Mouse (Mus musculus) myocyte (in vitro differentiated cells): ENCODE results near the gene Dnaic1. TPM values are rescaled to one million over a fixed set of nuclear protein-coding genes. Genes with fewer than 3 reads are reported as not detected.

Experiments used
- H3K27me3 ChIP-seq: one replicate; pipeline ENCODE4 v1.6.1; 2011; ENCODE audit not compliant: control insufficient read depth, insufficient read depth, insufficient read length
- H3K36me3 ChIP-seq: one replicate; pipeline ENCODE4 v1.6.1; 2011; ENCODE audit not compliant: control insufficient read depth, insufficient read depth
- H3K4me2 ChIP-seq: one replicate; pipeline ENCODE4 v1.6.1; 2011; ENCODE audit warnings: low read depth, control low read depth
- H3K4me3 ChIP-seq: one replicate; pipeline ENCODE4 v1.5.1; 2011; ENCODE audit warnings: mild to moderate bottlenecking, control low read depth, moderate library complexity
- H3K79me2 ChIP-seq: one replicate; pipeline ENCODE4 v1.6.1; 2011; ENCODE audit not compliant: control insufficient read depth, insufficient read depth
- H3ac ChIP-seq: one replicate; pipeline ENCODE4 v1.6.1; 2011; ENCODE audit not compliant: control insufficient read depth, insufficient read length
- CEBPB ChIP-seq: IDR thresholded peaks from 2 replicates; pipeline ENCODE4 v1.6.1; 2011; ENCODE audit warnings: mild to moderate bottlenecking, moderate library complexity; ENCODE audit not compliant: poor library complexity, insufficient read depth, severe bottlenecking
- E2F4 ChIP-seq: IDR thresholded peaks from one replicate; pipeline ENCODE4 v1.6.1; 2011; ENCODE audit warnings: mild to moderate bottlenecking, control low read depth, moderate library complexity; ENCODE audit not compliant: insufficient read depth
- MAX ChIP-seq: IDR thresholded peaks from one replicate; pipeline ENCODE4 v1.6.1; 2011; ENCODE audit warnings: low read depth, mild to moderate bottlenecking, control low read depth
- MYOD1 ChIP-seq, 3 experiments: IDR thresholded peaks; one replicate each; pipeline ENCODE4 v1.6.1; 2011; ENCODE audit warnings: control low read depth in 2 of 3, low read depth in 2 of 3, mild to moderate bottlenecking in 2 of 3, moderate library complexity in 1 of 3; ENCODE audit not compliant: insufficient read length in 2 of 3, control insufficient read depth in 1 of 3
- MYOG ChIP-seq, 3 experiments: IDR thresholded peaks; one replicate each; pipeline ENCODE4 v1.6.1; 2011; ENCODE audit warnings: control low read depth in 2 of 3, low read depth in 2 of 3, mild to moderate bottlenecking in 2 of 3; ENCODE audit not compliant: insufficient read length in 2 of 3, control insufficient read depth in 1 of 3, insufficient read depth in 1 of 3
- POLR2A ChIP-seq: IDR thresholded peaks from one replicate; pipeline ENCODE4 v1.6.1; 2011; ENCODE audit warnings: low read depth, mild to moderate bottlenecking, control low read depth, moderate library complexity; ENCODE audit not compliant: insufficient read length
- POLR2AphosphoS2 ChIP-seq: IDR thresholded peaks from one replicate; pipeline ENCODE4 v1.6.1; 2011; ENCODE audit warnings: low read depth, control low read depth; ENCODE audit not compliant: insufficient read length
- REST ChIP-seq: IDR thresholded peaks from one replicate; pipeline ENCODE4 v1.6.1; 2011; ENCODE audit warnings: mild to moderate bottlenecking, control low read depth, moderate library complexity; ENCODE audit not compliant: insufficient read depth, insufficient read length
- SRF ChIP-seq: IDR thresholded peaks from one replicate; pipeline ENCODE4 v1.6.1; 2011; ENCODE audit warnings: low read depth; ENCODE audit not compliant: control insufficient read depth, insufficient read length
- TCF12 ChIP-seq: IDR thresholded peaks from one replicate; pipeline ENCODE4 v1.6.1; 2011; ENCODE audit warnings: mild to moderate bottlenecking, control low read depth; ENCODE audit not compliant: poor library complexity, insufficient read depth, severe bottlenecking
- TCF3 ChIP-seq: IDR thresholded peaks from one replicate; pipeline ENCODE4 v1.6.1; 2011; ENCODE audit warnings: low read depth, control low read depth; ENCODE audit not compliant: insufficient read length
- USF1 ChIP-seq: IDR thresholded peaks from one replicate; pipeline ENCODE4 v1.6.1; 2011; ENCODE audit warnings: low read depth, mild to moderate bottlenecking, control low read depth, moderate library complexity
- polyA plus RNA-seq: library from polyadenylated mRNA; unstranded; fragments of >200 nt; fragmentation: generic; extraction: Trizol; gene quantifications from one replicate; pipeline ENCODE4 v1.2.1, GENCODE M21; 2012; ENCODE audit warnings: missing spikeins

Dnaic1 gene
- polyA plus RNA-seq, 1 experiment = 0.08 TPM

DNA sequence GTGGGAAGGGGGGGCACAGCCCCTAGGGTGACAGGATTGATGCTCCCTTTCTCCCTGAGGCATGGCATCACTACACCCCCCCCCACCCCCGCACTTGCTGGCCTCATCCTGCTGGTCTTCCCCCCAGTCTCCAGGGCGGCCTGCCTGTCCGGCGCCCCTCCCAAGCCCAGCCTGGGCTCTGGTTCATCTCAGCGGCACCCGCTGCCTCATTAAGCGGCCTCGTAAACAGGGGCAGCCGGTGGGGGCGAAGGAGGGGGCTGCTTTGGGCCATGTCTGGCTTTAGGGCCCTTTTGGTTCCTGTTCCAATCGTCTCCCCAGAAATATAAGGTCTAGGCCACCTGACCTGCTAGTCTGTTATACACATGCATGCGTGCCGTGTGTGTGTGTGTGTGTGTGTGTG lies 90.0 kb downstream of the Dnaic1 start:
- no peaks in the 10 kb centered on the region for H3K79me2 ChIP-seq
- peaks cover 13% of the 10 kb centered on the region for H3K27me3 ChIP-seq
- no peak overlapping the region for H3K4me3 ChIP-seq

DNA sequence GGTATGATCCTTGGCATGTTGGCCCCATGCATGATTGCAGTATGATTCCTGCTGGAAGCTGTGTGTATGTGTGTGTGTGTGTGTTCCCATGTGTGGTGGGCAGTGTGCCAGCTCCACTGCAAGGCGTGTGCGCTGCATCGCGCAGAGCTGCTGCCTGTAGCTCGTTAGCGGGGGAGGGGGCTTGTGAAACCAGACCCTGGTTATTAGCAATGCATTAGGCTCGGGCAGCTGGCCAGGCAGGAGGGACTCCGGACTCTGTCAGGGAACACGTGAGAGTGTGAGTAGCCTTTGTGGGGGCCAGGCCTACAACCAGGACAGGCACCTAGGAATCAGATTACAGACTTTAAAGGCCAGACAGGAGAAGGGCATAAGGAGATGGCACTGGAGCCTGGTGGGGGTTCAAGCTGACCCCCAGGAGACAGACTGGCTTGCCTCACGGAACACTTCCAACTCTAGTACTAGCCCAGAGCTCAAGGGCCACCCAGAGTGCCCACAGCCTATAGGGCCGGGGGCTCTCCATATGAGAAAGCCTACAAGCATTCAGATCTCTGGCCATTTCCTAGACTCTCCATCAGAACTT lies 91.4 kb downstream of the Dnaic1 start:
- no peak overlapping the region for H3K4me3 ChIP-seq
- H3K4me2 ChIP-seq = no peak overlapping the region
- no peaks in the 10 kb centered on the region for H3K79me2 ChIP-seq
- no peak for TF ChIP-seq MYOD1 (IDR thresholded peaks at IDR 0.05; ENCODE audit: control insufficient read depth in 1 of 3, insufficient read length in 2 of 3, low read depth in 2 of 3)
- no peak for TF ChIP-seq TCF3
- TF ChIP-seq USF1 = no peak
- TF ChIP-seq CEBPB = no peak
- TF ChIP-seq SRF = no peak
- TF ChIP-seq TCF12 = no peak
- TF ChIP-seq REST = no peak
- TF ChIP-seq MAX = no peak
- no peak for TF ChIP-seq POLR2AphosphoS2
- TF ChIP-seq E2F4 = no peak
- H3K27me3 ChIP-seq = peaks cover 13% of the 10 kb centered on the region
- no peak overlapping the region for H3ac ChIP-seq
- no peaks in the 10 kb centered on the region for H3K36me3 ChIP-seq

More for the DNA sequence above, 90.0 kb downstream of the Dnaic1 start:
- TF ChIP-seq POLR2AphosphoS2 (no peak), USF1 (no peak), TCF12 (no peak), MAX (no peak), E2F4 (no peak), REST (no peak), TCF3 (no peak), POLR2A (no peak), SRF (no peak), CEBPB (no peak), MYOG (IDR thresholded peaks at IDR 0.05; ENCODE audit: control insufficient read depth in 1 of 3, insufficient read depth in 1 of 3, insufficient read length in 2 of 3, low read depth in 2 of 3) (no peak), MYOD1 (IDR thresholded peaks at IDR 0.05; ENCODE audit: control insufficient read depth in 1 of 3, insufficient read length in 2 of 3, low read depth in 2 of 3) (no peak)
- Histone ChIP-seq H3K36me3 (no peaks in the 10 kb centered on the region), H3ac (no peak overlapping the region), H3K4me2 (no peak overlapping the region)

DNA sequence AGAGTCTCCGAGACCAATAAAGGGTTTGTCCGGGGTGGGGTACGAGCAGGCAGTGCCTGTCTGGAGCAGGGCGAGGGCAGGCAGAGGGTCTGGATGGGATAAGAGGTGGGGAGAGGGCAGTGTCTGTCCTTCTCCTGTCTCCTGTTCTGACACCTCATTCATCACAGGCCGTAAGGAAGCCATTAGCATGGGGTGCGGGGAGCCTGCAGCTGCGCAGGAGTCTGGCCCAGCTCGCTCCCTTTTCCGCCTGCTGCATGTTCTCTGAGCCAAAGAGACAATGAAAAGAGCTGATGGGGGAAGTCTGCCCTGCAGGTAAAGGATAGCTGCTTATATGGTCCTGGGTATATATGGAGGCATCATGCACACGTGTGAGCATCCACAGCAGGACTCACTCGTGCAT lies 93.1 kb downstream of the Dnaic1 start:
- Histone ChIP-seq H3K79me2 (no peaks in the 10 kb centered on the region), H3K4me3 (no peak overlapping the region), H3K4me2 (no peak overlapping the region), H3K36me3 (no peaks in the 10 kb centered on the region), H3ac (no peak overlapping the region), H3K27me3 (peaks cover 5% of the 10 kb centered on the region)
- TF ChIP-seq USF1 (no peak), REST (no peak), MAX (no peak), POLR2AphosphoS2 (no peak), E2F4 (no peak), SRF (no peak), MYOD1 (IDR thresholded peaks at IDR 0.05; ENCODE audit: control insufficient read depth in 1 of 3, insufficient read length in 2 of 3, low read depth in 2 of 3) (no peak), TCF12 (no peak), CEBPB (no peak), MYOG (IDR thresholded peaks at IDR 0.05; ENCODE audit: control insufficient read depth in 1 of 3, insufficient read depth in 1 of 3, insufficient read length in 2 of 3, low read depth in 2 of 3) (no peak), POLR2A (no peak), TCF3 (no peak)

DNA sequence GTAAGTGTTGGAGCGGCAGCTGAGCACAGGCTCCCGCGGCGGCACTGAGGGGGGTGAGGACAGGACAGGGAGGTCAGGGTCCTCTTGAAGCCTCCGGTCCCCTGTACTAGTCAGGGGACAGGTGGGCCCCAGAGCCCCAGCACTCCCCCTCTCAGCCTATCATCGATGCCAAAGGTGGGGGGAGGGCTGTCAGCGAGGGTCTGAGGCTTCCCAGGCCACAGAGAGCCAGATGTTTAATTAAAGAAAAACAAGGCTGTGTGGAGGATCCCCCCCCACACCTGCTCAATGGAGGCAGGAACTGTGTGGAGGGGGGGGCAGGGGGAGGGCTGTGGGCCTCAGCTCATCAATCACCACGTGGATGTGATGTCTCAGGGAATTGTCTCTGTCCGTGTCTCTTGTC lies 94.0 kb downstream of the Dnaic1 start:
- Histone ChIP-seq H3K4me2 (no peak overlapping the region), H3K36me3 (no peaks in the 10 kb centered on the region), H3K79me2 (no peaks in the 10 kb centered on the region), H3K27me3 (no peaks in the 10 kb centered on the region), H3K4me3 (no peak overlapping the region), H3ac (no peak overlapping the region)
- no peak for TF ChIP-seq POLR2A
- TF ChIP-seq USF1 = no peak
- no peak for TF ChIP-seq REST
- no peak for TF ChIP-seq MYOD1 (IDR thresholded peaks at IDR 0.05; ENCODE audit: control insufficient read depth in 1 of 3, insufficient read length in 2 of 3, low read depth in 2 of 3)
- TF ChIP-seq CEBPB = no peak
- no peak for TF ChIP-seq SRF
- no peak for TF ChIP-seq POLR2AphosphoS2

DNA sequence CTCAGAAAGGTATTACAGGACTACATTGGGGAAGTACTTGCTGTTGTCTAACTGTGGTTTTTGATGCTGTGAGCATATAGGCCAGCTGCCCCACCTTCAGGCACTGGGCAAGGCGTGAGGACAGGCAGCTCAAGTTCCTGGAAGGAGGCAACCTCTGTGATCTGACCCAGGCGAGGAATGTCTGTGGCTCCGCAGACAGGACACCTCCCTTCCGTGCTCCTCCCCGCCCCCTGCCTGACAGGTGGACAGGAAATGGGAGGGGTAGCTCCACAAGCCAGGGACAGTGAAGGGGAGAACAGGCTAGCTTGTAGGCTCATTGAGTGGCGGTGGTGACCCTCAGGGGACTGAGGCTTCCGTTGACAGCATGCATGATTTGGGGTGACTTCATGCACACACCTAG lies 95.0 kb downstream of the Dnaic1 start:
- Histone ChIP-seq H3K36me3 (no peaks in the 10 kb centered on the region), H3K4me2 (no peak overlapping the region), H3K27me3 (no peaks in the 10 kb centered on the region), H3ac (no peak overlapping the region), H3K4me3 (no peak overlapping the region), H3K79me2 (no peaks in the 10 kb centered on the region)
- TF ChIP-seq POLR2A = no peak
- peak in 1 of 3 experiments; percentile 74 for TF ChIP-seq MYOG (IDR thresholded peaks at IDR 0.05; ENCODE audit: control insufficient read depth in 1 of 3, insufficient read depth in 1 of 3, insufficient read length in 2 of 3, low read depth in 2 of 3)
- peak in 2 of 3 experiments; percentile 17 to 87 for TF ChIP-seq MYOD1 (IDR thresholded peaks at IDR 0.05; ENCODE audit: control insufficient read depth in 1 of 3, insufficient read length in 2 of 3, low read depth in 2 of 3)
